Mouse (Mus musculus) hematopoietic multipotent progenitor cell, adult 10-12 weeks (in vitro differentiated cells): ENCODE data around the gene 4931414P19Rik. TPM values are rescaled to one million over a fixed set of nuclear protein-coding genes. Genes with fewer than 3 reads are reported as not detected.

Experiments
- polyA plus RNA-seq: library from polyadenylated mRNA; stranded (reverse); fragments of >175 nt; gene quantifications from 2 replicates; pipeline ENCODE4 v1.2.3, GENCODE M21; 2012; ENCODE audit warnings: low replicate concordance

The 4931414P19Rik gene
- 2.5 and 13.7 TPM in 2 replicates for polyA plus RNA-seq

GRCm38 (mm10) chr14:54605752-54606321 is at the start of gene 4931414P19Rik:
TSS of gene 4931414P19Rik (minus strand) at chr14:54605993.

GRCm38 (mm10) chr14:54641305-54641969 is 35.6 kb upstream of the 4931414P19Rik start, which contains the start of gene Cdh24:
TSS of gene Cdh24 (minus strand) at chr14:54641364.

GRCm38 (mm10) chr14:54640946-54641304 is 35.1 kb upstream of the 4931414P19Rik start, which contains the start of gene Gm17606:
TSS of gene Gm17606 (plus strand) at chr14:54640952.

GRCm38 (mm10) chr14:54621133-54621532 is 15.3 kb upstream of the 4931414P19Rik start, which contains the start of gene Psmb11:
TSS of gene Psmb11 (plus strand) at chr14:54621433.

GRCm38 (mm10) chr14:54617897-54618365 is 12.1 kb upstream of the 4931414P19Rik start, which contains the start of gene Psmb5:
TSS of gene Psmb5 (minus strand) at chr14:54618022.

GRCm38 (mm10) chr14:54577089-54577982 is 28.5 kb downstream of the 4931414P19Rik start, which contains the start of gene Ajuba:
TSS of gene Ajuba (minus strand) at chr14:54577558.

GRCm38 (mm10) chr14:54553975-54554769 is 51.6 kb downstream of the 4931414P19Rik start, which contains the start of gene Haus4:
TSS of gene Haus4 (minus strand) at chr14:54554616.

Other genes with a start within 250 kb of the 4931414P19Rik start
- gene Oxa1l, start 245.2 kb downstream of the 4931414P19Rik start, polyA plus RNA-seq: 110 and 132 TPM in 2 replicates
- gene Slc7a7, start 188.2 kb downstream of the 4931414P19Rik start, polyA plus RNA-seq: 7.6 and 24.9 TPM in 2 replicates
- gene Mrpl52, start 179.1 kb downstream of the 4931414P19Rik start, polyA plus RNA-seq: 568 and 1,494 TPM in 2 replicates
- gene Mmp14, start 174.4 kb downstream of the 4931414P19Rik start, polyA plus RNA-seq: 8.4 and 13.5 TPM in 2 replicates
- gene Lrp10, start 141.9 kb downstream of the 4931414P19Rik start, polyA plus RNA-seq: 484 and 1,181 TPM in 2 replicates
- gene Rem2, start 129.9 kb downstream of the 4931414P19Rik start, polyA plus RNA-seq: 0.29 and 0.50 TPM in 2 replicates
- gene Prmt5, start 88.5 kb downstream of the 4931414P19Rik start, polyA plus RNA-seq: 67.2 and 74.7 TPM in 2 replicates
- 18.9 and 31.5 TPM in 2 replicates for gene Haus4, start 51.4 kb downstream of the 4931414P19Rik start, polyA plus RNA-seq
- gene Ajuba, start 28.4 kb downstream of the 4931414P19Rik start, polyA plus RNA-seq: 0.19 and 0.21 TPM in 2 replicates
- 82.0 and 111 TPM in 2 replicates for gene Psmb5, start 12.0 kb upstream of the 4931414P19Rik start, polyA plus RNA-seq
- gene Psmb11, start 15.4 kb upstream of the 4931414P19Rik start, polyA plus RNA-seq: 0.04 TPM in 1 of 2 replicates, not detected in the other
- not detected in 2 replicates for gene Gm17606, start 35.0 kb upstream of the 4931414P19Rik start, polyA plus RNA-seq
- 3.0 and 6.9 TPM in 2 replicates for gene Cdh24, start 35.4 kb upstream of the 4931414P19Rik start, polyA plus RNA-seq
- 29.2 and 79.7 TPM in 2 replicates for gene 1700123O20Rik, start 80.2 kb upstream of the 4931414P19Rik start, polyA plus RNA-seq
- gene Acin1, start 80.9 kb upstream of the 4931414P19Rik start, polyA plus RNA-seq: 401 and 647 TPM in 2 replicates
- gene Gm29776, start 92.8 kb upstream of the 4931414P19Rik start, polyA plus RNA-seq: not detected in 2 replicates
- gene Cebpe, start 106.2 kb upstream of the 4931414P19Rik start, polyA plus RNA-seq: 4.6 and 20.0 TPM in 2 replicates
- 12.8 and 14.2 TPM in 2 replicates for gene Slc7a8, start 176.0 kb upstream of the 4931414P19Rik start, polyA plus RNA-seq
- not detected in 2 replicates for gene Rnf212b, start 208.1 kb upstream of the 4931414P19Rik start, polyA plus RNA-seq